Mouse (Mus musculus) liver, adult 2 months (tissue): ENCODE data around the gene Carm1. TPM values are rescaled to one million over a fixed set of nuclear protein-coding genes. Genes with fewer than 3 reads are reported as not detected.

Experiments
- DNase-seq: peaks from one replicate; pipeline ENCODE4 v3.0.0-alpha.2; 2011; ENCODE audit warnings: low read depth, low spot score; ENCODE audit errors: extremely low read depth
- H3K27ac ChIP-seq: fragments of 200-500 bp; replicated peaks from 2 replicates; pipeline ENCODE4 v1.5.1; 2012; ENCODE audit warnings: low read depth, mild to moderate bottlenecking, control low read depth, inconsistent platforms, low read length; ENCODE audit not compliant: insufficient read depth
- H3K27me3 ChIP-seq: fragments of 200-500 bp; 2 replicates; pipeline ENCODE4 v1.6.1; 2012; ENCODE audit warnings: mild to moderate bottlenecking, moderate library complexity, low read length, inconsistent platforms; ENCODE audit not compliant: control insufficient read depth, insufficient read depth
- H3K36me3 ChIP-seq: fragments of 200-500 bp; 2 replicates; pipeline ENCODE4 v1.6.1; 2012; ENCODE audit warnings: low read length, inconsistent platforms; ENCODE audit not compliant: control insufficient read depth, insufficient read depth
- H3K4me1 ChIP-seq: fragments of 200-500 bp; 2 replicates; pipeline ENCODE4 v1.6.1; 2011; ENCODE audit warnings: low read length; ENCODE audit not compliant: control insufficient read depth, insufficient read depth
- H3K4me3 ChIP-seq: fragments of 200-500 bp; 2 replicates; pipeline ENCODE4 v1.5.1; 2011; ENCODE audit warnings: low read depth, mild to moderate bottlenecking, control low read depth, low read length, moderate library complexity; ENCODE audit not compliant: insufficient read depth
- H3K79me2 ChIP-seq: fragments of 200-500 bp; 2 replicates; pipeline ENCODE4 v1.6.1; 2012; ENCODE audit warnings: inconsistent platforms, mild to moderate bottlenecking, low read length, moderate library complexity; ENCODE audit not compliant: control insufficient read depth, insufficient read depth
- H3K9ac ChIP-seq: fragments of 200-500 bp; 2 replicates; pipeline ENCODE4 v1.6.1; 2012; ENCODE audit warnings: low read depth, mild to moderate bottlenecking, control low read depth, inconsistent platforms, low read length
- CTCF ChIP-seq: fragments of 200-500 bp; IDR thresholded peaks from 2 replicates; pipeline ENCODE4 v1.5.1; 2011; ENCODE audit warnings: low read depth, low read length, control low read depth
- POLR2A ChIP-seq: fragments of 200-500 bp; IDR thresholded peaks from 2 replicates; pipeline ENCODE4 v1.6.1; 2011; ENCODE audit warnings: low read length, control low read depth; ENCODE audit not compliant: insufficient read depth; ENCODE audit errors: extremely low read depth
- WGBS: fragments of 180-500 bp; shearing (Covaris S2); methylation state at CpG from one replicate; pipeline ENCODE4 v1.1.7; 2018; 5-methylcytosine and 5-hydroxymethylcytosine counted together
- polyA plus RNA-seq: library from polyadenylated mRNA; depleted of rRNA; stranded (reverse); fragments of >200 nt; gene quantifications from 2 replicates; pipeline ENCODE4 v1.2.3, GENCODE M21; 2012; rRNA removed
- total RNA-seq: library from RNA; depleted of rRNA; stranded (reverse); fragments of >200 nt; gene quantifications from 2 replicates; pipeline ENCODE4 v1.2.3, GENCODE M21; 2014; rRNA removed

The Carm1 gene
- total and polyA plus RNA-seq, 2 experiments = 5.0 to 28.5 TPM

DNA sequence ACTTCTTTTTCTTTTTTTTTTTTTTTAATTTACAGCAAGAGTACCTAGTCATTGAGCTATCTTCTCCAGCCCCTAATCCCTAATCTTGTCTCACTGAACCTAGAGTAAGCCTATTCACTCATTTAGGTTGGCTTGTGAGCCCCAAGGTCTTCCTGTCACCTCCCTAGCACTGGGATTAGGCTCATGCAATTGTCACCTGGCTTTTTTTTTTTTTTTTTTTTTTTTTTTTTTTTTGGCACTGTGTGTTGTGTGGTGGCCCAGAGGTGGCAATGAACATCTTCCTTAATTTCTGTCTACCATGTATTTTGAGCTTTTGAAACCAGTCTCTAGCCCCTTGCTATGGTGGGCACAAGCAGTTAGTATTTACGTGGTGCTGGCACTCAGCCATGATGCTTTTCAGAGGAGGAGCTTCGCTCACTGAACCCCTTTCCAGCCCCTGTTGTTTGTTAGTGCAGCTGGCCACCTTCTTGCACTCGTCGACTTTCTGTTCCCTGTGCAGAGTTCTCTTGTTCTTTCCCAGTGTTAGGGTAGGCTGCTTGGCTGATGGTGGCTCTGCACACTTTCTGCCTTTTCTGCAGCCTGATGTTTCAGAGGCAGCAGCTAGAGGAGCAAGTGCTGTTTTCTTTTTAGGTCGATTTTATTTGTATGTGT lies 80.6 kb downstream of the Carm1 start:
- TF ChIP-seq CTCF (no peak), POLR2A (no peak)
- Histone ChIP-seq H3K4me1 (no peaks in the 10 kb centered on the region), H3K9ac (no peak overlapping the region), H3K79me2 (peaks cover 27% of the 10 kb centered on the region; the same call in 1 of the 2 replicates), H3K27me3 (no peaks in the 10 kb centered on the region), H3K4me3 (no peak overlapping the region), H3K27ac (no peak overlapping the region), H3K36me3 (no peaks in the 10 kb centered on the region)
- WGBS = 69% methylated on average over 5 of the region's 5 CpGs
- no peak for DNase-seq

DNA sequence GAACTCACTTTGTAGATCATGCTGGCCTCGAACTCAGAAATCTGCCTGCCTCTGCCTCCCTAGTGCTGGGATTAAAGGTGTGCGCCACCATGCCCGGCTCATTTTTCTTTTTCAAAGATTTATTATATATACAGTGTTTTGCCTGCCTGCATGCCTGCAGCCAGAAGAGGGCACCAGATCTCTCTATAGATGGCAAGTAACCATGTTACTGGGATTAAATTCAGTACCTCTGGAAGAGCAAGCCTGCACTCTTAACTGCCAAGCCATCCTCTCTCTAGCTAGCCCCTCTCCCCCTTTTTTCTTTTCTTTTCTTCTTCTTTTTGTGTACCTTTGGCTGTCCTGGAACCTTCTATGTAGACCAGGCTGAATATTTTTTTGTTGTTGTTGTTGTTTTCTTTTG lies 84.0 kb downstream of the Carm1 start:
- TF ChIP-seq CTCF (peak; percentile 66; the same call in 1 of the 2 replicates), POLR2A (no peak)
- DNase-seq = peak; percentile 55
- H3K4me1 ChIP-seq = no peaks in the 10 kb centered on the region
- no peaks in the 10 kb centered on the region for H3K27me3 ChIP-seq
- 68% methylated on average over 3 of the region's 3 CpGs for WGBS
- peaks cover 2% of the 10 kb centered on the region; the same call in 1 of the 2 replicates for H3K36me3 ChIP-seq
- H3K4me3 ChIP-seq = no peak overlapping the region
- H3K27ac ChIP-seq = no peak overlapping the region
- no peak overlapping the region for H3K9ac ChIP-seq
- peaks cover 24% of the 10 kb centered on the region; the same call in 1 of the 2 replicates for H3K79me2 ChIP-seq

DNA sequence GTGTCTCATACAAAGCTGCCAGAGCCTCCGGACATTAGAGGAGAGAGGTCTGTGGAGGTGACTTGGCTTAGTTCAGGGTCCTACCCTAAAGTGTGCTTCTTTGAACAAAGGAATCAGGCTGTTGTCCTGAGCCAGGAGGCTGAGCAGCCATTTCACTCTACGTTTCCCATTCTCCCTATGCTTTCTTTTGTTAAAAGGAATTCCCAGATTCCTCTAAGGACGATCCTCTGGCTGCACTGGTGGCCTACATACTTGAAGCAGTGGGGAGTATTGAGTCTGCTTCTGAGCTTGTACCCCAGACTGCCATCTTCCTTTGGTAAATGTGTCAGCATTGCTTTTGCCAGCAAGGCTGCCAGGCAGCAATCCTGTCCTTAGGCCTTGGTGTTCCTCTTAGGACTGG lies 86.4 kb downstream of the Carm1 start:
- no peak for TF ChIP-seq POLR2A
- TF ChIP-seq CTCF = no peak
- Histone ChIP-seq H3K36me3 (peaks cover 21% of the 10 kb centered on the region; the same call in 1 of the 2 replicates), H3K79me2 (peaks cover 16% of the 10 kb centered on the region; the same call in 1 of the 2 replicates), H3K9ac (no peak overlapping the region), H3K4me3 (no peak overlapping the region), H3K4me1 (no peaks in the 10 kb centered on the region), H3K27me3 (no peaks in the 10 kb centered on the region), H3K27ac (no peak overlapping the region)
- no peak for DNase-seq
- 90% methylated on average over 3 of the region's 3 CpGs for WGBS

DNA sequence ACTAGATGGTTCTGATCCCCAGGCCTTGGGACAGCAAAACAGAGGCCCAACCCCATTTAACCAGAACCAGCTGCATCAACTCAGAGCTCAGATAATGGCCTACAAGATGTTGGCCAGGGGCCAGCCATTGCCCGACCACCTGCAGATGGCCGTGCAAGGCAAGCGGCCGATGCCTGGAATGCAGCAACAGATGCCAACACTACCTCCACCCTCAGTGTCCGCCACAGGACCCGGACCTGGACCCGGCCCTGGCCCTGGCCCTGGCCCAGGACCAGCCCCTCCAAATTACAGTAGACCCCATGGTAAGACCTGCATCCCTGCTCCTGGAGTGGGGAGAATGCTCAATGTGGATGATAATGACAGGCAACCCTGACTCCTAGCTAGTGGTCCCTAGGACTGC lies 88.9 kb downstream of the Carm1 start:
- H3K9ac ChIP-seq = no peak overlapping the region
- H3K4me3 ChIP-seq = no peak overlapping the region
- TF ChIP-seq POLR2A (no peak), CTCF (no peak)
- H3K36me3 ChIP-seq = peaks cover 34% of the 10 kb centered on the region; the same call in 1 of the 2 replicates
- DNase-seq = no peak
- no peaks in the 10 kb centered on the region for H3K27me3 ChIP-seq
- no peaks in the 10 kb centered on the region for H3K4me1 ChIP-seq
- 77% methylated on average over 7 of the region's 7 CpGs for WGBS
- H3K79me2 ChIP-seq = peaks cover 12% of the 10 kb centered on the region; the same call in 1 of the 2 replicates
- no peak overlapping the region for H3K27ac ChIP-seq

DNA sequence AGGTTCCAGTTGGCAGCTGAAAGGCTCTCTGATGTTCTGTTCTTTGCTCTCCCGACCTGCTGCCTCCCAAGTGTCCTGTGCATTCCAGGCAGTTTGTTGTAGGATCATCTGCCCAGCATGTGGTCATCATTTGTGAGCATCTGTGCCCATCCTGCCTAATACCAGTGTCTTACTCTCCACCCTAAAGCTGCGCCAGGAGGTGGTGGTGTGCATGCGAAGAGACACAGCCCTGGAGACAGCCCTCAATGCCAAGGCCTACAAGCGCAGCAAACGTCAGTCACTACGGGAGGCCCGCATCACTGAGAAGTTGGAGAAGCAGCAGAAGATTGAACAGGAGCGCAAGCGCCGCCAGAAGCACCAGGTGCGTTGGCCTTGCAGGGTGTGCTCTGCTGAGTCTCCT lies 92.3 kb downstream of the Carm1 start:
- Histone ChIP-seq H3K36me3 (peaks cover 60% of the 10 kb centered on the region), H3K27ac (no peak overlapping the region), H3K79me2 (no peaks in the 10 kb centered on the region), H3K4me3 (no peak overlapping the region), H3K9ac (no peak overlapping the region), H3K27me3 (no peaks in the 10 kb centered on the region), H3K4me1 (no peaks in the 10 kb centered on the region)
- TF ChIP-seq POLR2A = no peak
- no peak for TF ChIP-seq CTCF
- 95% methylated on average over 11 of the region's 11 CpGs for WGBS
- no peak for DNase-seq

Other genes with a start within 250 kb of the Carm1 start
- gene Ap1m2, start 234.6 kb upstream of the Carm1 start, total RNA-seq = 0.07 and 0.55 TPM in 2 replicates
- 0.06 and 0.28 TPM in 2 replicates for gene Ap1m2, start 234.6 kb upstream of the Carm1 start, polyA plus RNA-seq
- 3.8 and 4.9 TPM in 2 replicates for gene Slc44a2, start 226.2 kb upstream of the Carm1 start, total RNA-seq
- 3.9 and 5.8 TPM in 2 replicates for gene Slc44a2, start 226.2 kb upstream of the Carm1 start, polyA plus RNA-seq
- 9.5 and 13.0 TPM in 2 replicates for gene Ilf3, start 179.0 kb upstream of the Carm1 start, total RNA-seq
- 9.1 and 13.5 TPM in 2 replicates for gene Ilf3, start 179.0 kb upstream of the Carm1 start, polyA plus RNA-seq
- gene Qtrt1, start 135.1 kb upstream of the Carm1 start, total RNA-seq = 5.6 TPM in 2 replicates
- gene Qtrt1, start 135.1 kb upstream of the Carm1 start, polyA plus RNA-seq = 8.3 and 15.7 TPM in 2 replicates
- 28.9 and 32.3 TPM in 2 replicates for gene Dnm2, start 122.0 kb upstream of the Carm1 start, total RNA-seq
- 57.3 and 74.4 TPM in 2 replicates for gene Dnm2, start 122.0 kb upstream of the Carm1 start, polyA plus RNA-seq
- 19.2 and 23.2 TPM in 2 replicates for gene Tmed1, start 36.6 kb upstream of the Carm1 start, total RNA-seq
- gene Tmed1, start 36.6 kb upstream of the Carm1 start, polyA plus RNA-seq = 24.9 and 26.5 TPM in 2 replicates
- 3.5 and 4.6 TPM in 2 replicates for gene AB124611, start 20.7 kb upstream of the Carm1 start, total RNA-seq
- gene AB124611, start 20.7 kb upstream of the Carm1 start, polyA plus RNA-seq = 2.2 and 3.4 TPM in 2 replicates
- gene Timm29, start 45.8 kb downstream of the Carm1 start, total RNA-seq = 13.0 and 18.7 TPM in 2 replicates
- 26.7 TPM in 2 replicates for gene Timm29, start 45.8 kb downstream of the Carm1 start, polyA plus RNA-seq
- gene Yipf2, start 45.9 kb downstream of the Carm1 start, total RNA-seq = 24.6 and 25.9 TPM in 2 replicates
- 33.5 and 43.9 TPM in 2 replicates for gene Yipf2, start 45.9 kb downstream of the Carm1 start, polyA plus RNA-seq
- 13.1 and 15.8 TPM in 2 replicates for gene Smarca4, start 69.3 kb downstream of the Carm1 start, total RNA-seq
- 15.2 and 15.9 TPM in 2 replicates for gene Smarca4, start 69.3 kb downstream of the Carm1 start, polyA plus RNA-seq
- 61.4 and 82.8 TPM in 2 replicates for gene Ldlr, start 176.6 kb downstream of the Carm1 start, total RNA-seq
- gene Ldlr, start 176.6 kb downstream of the Carm1 start, polyA plus RNA-seq = 105 and 116 TPM in 2 replicates
- 15.3 and 17.9 TPM in 2 replicates for gene Spc24, start 213.4 kb downstream of the Carm1 start, total RNA-seq
- 11.6 and 14.4 TPM in 2 replicates for gene Spc24, start 213.4 kb downstream of the Carm1 start, polyA plus RNA-seq